Mouse (Mus musculus) neutrophil, adult 83 days (primary cell): ENCODE measurements around the gene Phlda3. TPM values are rescaled to one million over a fixed set of nuclear protein-coding genes. Genes with fewer than 3 reads are reported as not detected.

ENCODE experiments used
- total RNA-seq, 2 experiments: library from RNA; stranded (reverse); gene quantifications; one replicate each; pipeline ENCODE4 v1.2.4; 2023

The Phlda3 gene
- under 1 TPM in 1 of 2 experiments, not detected in 1; 0.66 TPM for total RNA-seq

GRCm38 (mm10) chr1:135765645-135766591 lies at the start of gene Phlda3:
TSS of gene Phlda3 (plus strand) at chr1:135766119.

GRCm38 (mm10) chr1:135719983-135720382 lies 45.9 kb upstream of the Phlda3 start, which contains the start of gene Csrp1:
TSS of gene Csrp1 (plus strand) at chr1:135720061.

GRCm38 (mm10) chr1:135778780-135779535 lies 13.0 kb downstream of the Phlda3 start, which contains the start of gene Tnni1:
TSS of gene Tnni1 (plus strand) at chr1:135779434.

GRCm38 (mm10) chr1:135818481-135819086 lies 52.7 kb downstream of the Phlda3 start, which contains the start of gene Lad1:
TSS of gene Lad1 (plus strand) at chr1:135818598.

Other genes starting within 250 kb of the Phlda3 start
- 10 to 100 TPM; 20.2 to 22.9 TPM for gene Nav1, start 158.8 kb upstream of the Phlda3 start, total RNA-seq
- gene Csrp1, start 46.1 kb upstream of the Phlda3 start, total RNA-seq, result 10 to 100 TPM; 39.7 to 48.0 TPM
- not detected for gene Tnni1, start 13.3 kb downstream of the Phlda3 start, total RNA-seq
- not detected for gene Lad1, start 52.5 kb downstream of the Phlda3 start, total RNA-seq
- gene Tnnt2, start 70.2 kb downstream of the Phlda3 start, total RNA-seq, result not detected
- not detected for gene Pkp1, start 153.1 kb downstream of the Phlda3 start, total RNA-seq
- gene Igfn1, start 240.2 kb downstream of the Phlda3 start, total RNA-seq, result not detected
- gene Tmem9, start 242.0 kb downstream of the Phlda3 start, total RNA-seq, result 1 to 10 TPM; 4.2 to 8.3 TPM